Mouse (Mus musculus): ENCODE data around the gene Src.

- TF ChIP-seq CTCF (IDR thresholded peaks at IDR 0.05; ENCODE audit: low read depth) (no peak), EP300 (IDR thresholded peaks at IDR 0.05; ENCODE audit: low read depth) (no peak)
These were observed 53.5 kb downstream of the Src start for GRCm38 (mm10) chr2:157471737-157472136.
